Mouse (Mus musculus): ENCODE measurements around the gene Klhl3. TPM values are rescaled to one million over a fixed set of nuclear protein-coding genes. Genes with fewer than 3 reads are reported as not detected.

The Klhl3 gene
- polyA plus RNA-seq, 1 experiment, result 2.0 TPM

DNA sequence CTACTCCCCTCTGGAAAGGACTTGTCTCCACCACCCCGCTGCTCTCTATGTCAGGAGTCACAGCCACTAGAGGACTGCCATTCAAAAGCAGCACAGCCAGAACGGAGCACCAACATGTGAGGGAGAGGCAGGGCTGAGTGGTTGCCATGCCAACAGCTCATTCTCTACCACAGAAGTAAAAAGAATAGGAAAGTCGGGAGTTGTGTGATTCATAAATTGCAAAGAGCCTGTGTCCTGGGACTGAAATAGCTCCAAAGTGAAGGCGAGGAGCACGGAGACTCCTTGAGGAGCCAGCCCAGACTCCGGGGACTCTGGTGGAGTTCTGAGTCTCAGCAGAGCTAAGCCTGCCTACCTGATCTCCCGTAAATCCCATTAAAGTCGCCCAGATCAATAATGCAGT, 22.7 kb downstream of the Klhl3 start:
- WGBS, result 87% methylated on average over 8 of the region's 8 CpGs
- no peak for TF ChIP-seq CTCF (IDR thresholded peaks at IDR 0.05; ENCODE audit: borderline replicate concordance, control insufficient read depth, extremely low read depth, insufficient read depth, low read length, poor library complexity)

GRCm38 (mm10) chr13:58084396-58084795, 29.0 kb downstream of the Klhl3 start:
- no peak for DNase-seq
- no peaks in the 10 kb centered on the region for H3K36me3 ChIP-seq (ENCODE audit: control insufficient read depth, insufficient read depth, low read length)
- H3K4me3 ChIP-seq (ENCODE audit: control insufficient read depth, insufficient read depth, low read length), result no peak overlapping the region
- TF ChIP-seq POLR2A (IDR thresholded peaks at IDR 0.05; ENCODE audit: control insufficient read depth, extremely low read depth, insufficient read depth, low read length, poor library complexity) (no peak), CTCF (IDR thresholded peaks at IDR 0.05; ENCODE audit: borderline replicate concordance, control insufficient read depth, extremely low read depth, insufficient read depth, low read length, poor library complexity) (no peak)
- no peak overlapping the region for H3K27ac ChIP-seq (ENCODE audit: control insufficient read depth, insufficient read depth, low read length)
- no peaks in the 10 kb centered on the region for H3K27me3 ChIP-seq (ENCODE audit: control insufficient read depth, insufficient read depth, low read length)
- 96% methylated on average over 5 of the region's 5 CpGs for WGBS
- no peaks in the 10 kb centered on the region for H3K4me1 ChIP-seq (replicated peaks; ENCODE audit: control insufficient read depth, insufficient read depth, low read length)

More for the DNA sequence above, 22.7 kb downstream of the Klhl3 start:
- no peak overlapping the region for H3K4me3 ChIP-seq (ENCODE audit: control insufficient read depth, insufficient read depth, low read length)
- no peak overlapping the region for H3K27ac ChIP-seq (ENCODE audit: control insufficient read depth, insufficient read depth, low read length)
- no peak for DNase-seq
- no peaks in the 10 kb centered on the region for H3K27me3 ChIP-seq (ENCODE audit: control insufficient read depth, insufficient read depth, low read length)
- no peaks in the 10 kb centered on the region for H3K4me1 ChIP-seq (replicated peaks; ENCODE audit: control insufficient read depth, insufficient read depth, low read length)
- H3K36me3 ChIP-seq (ENCODE audit: control insufficient read depth, insufficient read depth, low read length), result no peaks in the 10 kb centered on the region

DNA sequence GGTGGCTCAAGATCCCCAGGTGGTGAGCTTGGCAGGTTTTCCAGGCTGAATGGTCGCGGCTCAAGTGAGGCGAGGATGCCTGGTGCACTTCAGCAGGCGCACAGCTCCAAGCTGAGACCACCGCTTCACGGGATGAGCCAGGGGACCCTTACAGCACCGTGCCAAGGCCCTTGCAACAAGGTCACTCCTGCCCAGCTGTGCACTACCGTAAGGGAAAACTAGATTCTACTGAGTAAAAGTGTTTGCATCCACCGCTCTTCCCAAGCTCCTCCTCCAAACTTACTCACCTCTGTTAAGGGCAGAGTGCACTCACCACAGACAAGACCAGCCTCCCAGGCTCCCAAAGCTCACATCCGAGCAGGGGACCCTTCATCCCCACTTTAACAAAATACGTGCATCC, 29.9 kb downstream of the Klhl3 start:
- H3K36me3 ChIP-seq (ENCODE audit: control insufficient read depth, insufficient read depth, low read length), result no peaks in the 10 kb centered on the region
- no peak overlapping the region for H3K4me3 ChIP-seq (ENCODE audit: control insufficient read depth, insufficient read depth, low read length)
- TF ChIP-seq POLR2A (IDR thresholded peaks at IDR 0.05; ENCODE audit: control insufficient read depth, extremely low read depth, insufficient read depth, low read length, poor library complexity) (no peak), CTCF (IDR thresholded peaks at IDR 0.05; ENCODE audit: borderline replicate concordance, control insufficient read depth, extremely low read depth, insufficient read depth, low read length, poor library complexity) (no peak)
- H3K27me3 ChIP-seq (ENCODE audit: control insufficient read depth, insufficient read depth, low read length), result no peaks in the 10 kb centered on the region
- no peak for DNase-seq
- no peak overlapping the region for H3K27ac ChIP-seq (ENCODE audit: control insufficient read depth, insufficient read depth, low read length)
- 96% methylated on average over 11 of the region's 11 CpGs for WGBS
- no peaks in the 10 kb centered on the region for H3K4me1 ChIP-seq (replicated peaks; ENCODE audit: control insufficient read depth, insufficient read depth, low read length)

DNA sequence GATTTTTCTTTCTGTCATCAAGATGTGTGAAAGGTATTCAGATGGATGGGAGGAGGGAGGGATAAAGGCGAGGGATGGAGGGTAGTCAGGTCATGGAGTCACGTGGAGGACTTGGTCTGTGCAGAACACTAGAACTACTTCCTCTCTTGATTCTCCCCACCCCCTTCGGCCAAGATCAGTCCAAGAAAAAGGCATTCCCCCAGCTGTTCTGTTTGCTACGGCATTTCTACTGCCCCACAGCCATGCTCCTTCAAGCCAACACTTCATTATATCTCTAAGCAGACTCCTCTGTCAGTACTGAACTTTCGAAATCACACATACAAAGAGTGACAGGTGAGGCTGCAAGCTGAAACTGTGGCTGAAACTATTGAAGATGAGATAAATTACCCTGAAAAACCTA, 30.3 kb downstream of the Klhl3 start:
- Histone ChIP-seq H3K27me3 (ENCODE audit: control insufficient read depth, insufficient read depth, low read length) (no peaks in the 10 kb centered on the region), H3K36me3 (ENCODE audit: control insufficient read depth, insufficient read depth, low read length) (no peaks in the 10 kb centered on the region), H3K27ac (ENCODE audit: control insufficient read depth, insufficient read depth, low read length) (no peak overlapping the region), H3K4me3 (ENCODE audit: control insufficient read depth, insufficient read depth, low read length) (no peak overlapping the region), H3K4me1 (replicated peaks; ENCODE audit: control insufficient read depth, insufficient read depth, low read length) (no peaks in the 10 kb centered on the region)
- no peak for DNase-seq
- TF ChIP-seq POLR2A (IDR thresholded peaks at IDR 0.05; ENCODE audit: control insufficient read depth, extremely low read depth, insufficient read depth, low read length, poor library complexity) (no peak), CTCF (IDR thresholded peaks at IDR 0.05; ENCODE audit: borderline replicate concordance, control insufficient read depth, extremely low read depth, insufficient read depth, low read length, poor library complexity) (no peak)
- 63% methylated on average over 5 of the region's 5 CpGs for WGBS

DNA sequence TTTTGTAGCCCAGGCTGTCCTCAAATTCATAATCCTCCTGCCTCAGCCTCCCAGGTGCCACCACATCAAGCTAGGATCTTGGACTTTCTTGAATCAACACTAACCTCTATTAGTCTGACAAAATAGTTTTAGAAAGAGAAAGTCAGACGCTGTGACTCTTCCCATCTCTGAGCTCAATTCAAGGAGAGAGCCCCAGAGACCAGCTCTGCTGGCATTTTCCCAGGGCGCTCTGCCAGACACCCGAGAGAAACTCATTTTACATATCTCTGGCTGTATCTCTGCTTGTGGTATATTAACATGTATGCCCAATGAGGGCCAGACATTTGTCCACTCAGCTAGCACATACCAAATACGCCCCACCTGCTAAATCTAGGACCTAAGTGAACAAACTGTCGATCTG, 35.0 kb downstream of the Klhl3 start:
- 90% methylated on average over 5 of the region's 5 CpGs for WGBS
- Histone ChIP-seq H3K4me1 (replicated peaks; ENCODE audit: control insufficient read depth, insufficient read depth, low read length) (no peaks in the 10 kb centered on the region), H3K27ac (ENCODE audit: control insufficient read depth, insufficient read depth, low read length) (no peak overlapping the region), H3K27me3 (ENCODE audit: control insufficient read depth, insufficient read depth, low read length) (no peaks in the 10 kb centered on the region), H3K4me3 (ENCODE audit: control insufficient read depth, insufficient read depth, low read length) (no peak overlapping the region), H3K36me3 (ENCODE audit: control insufficient read depth, insufficient read depth, low read length) (no peaks in the 10 kb centered on the region)
- TF ChIP-seq CTCF (IDR thresholded peaks at IDR 0.05; ENCODE audit: borderline replicate concordance, control insufficient read depth, extremely low read depth, insufficient read depth, low read length, poor library complexity) (no peak), POLR2A (IDR thresholded peaks at IDR 0.05; ENCODE audit: control insufficient read depth, extremely low read depth, insufficient read depth, low read length, poor library complexity) (no peak)
- no peak for DNase-seq

- Histone ChIP-seq H3K27me3 (ENCODE audit: control insufficient read depth, insufficient read depth, low read length) (no peaks in the 10 kb centered on the region), H3K36me3 (ENCODE audit: control insufficient read depth, insufficient read depth, low read length) (no peaks in the 10 kb centered on the region), H3K27ac (ENCODE audit: control insufficient read depth, insufficient read depth, low read length) (no peak overlapping the region), H3K4me1 (replicated peaks; ENCODE audit: control insufficient read depth, insufficient read depth, low read length) (no peaks in the 10 kb centered on the region), H3K4me3 (ENCODE audit: control insufficient read depth, insufficient read depth, low read length) (no peak overlapping the region)
- no peak for DNase-seq
- no peak for TF ChIP-seq CTCF (IDR thresholded peaks at IDR 0.05; ENCODE audit: borderline replicate concordance, control insufficient read depth, extremely low read depth, insufficient read depth, low read length, poor library complexity)
- WGBS, result 87% methylated on average over 9 of the region's 9 CpGs
Observed at GRCm38 (mm10) chr13:58074881-58075280, 38.5 kb downstream of the Klhl3 start.

DNA sequence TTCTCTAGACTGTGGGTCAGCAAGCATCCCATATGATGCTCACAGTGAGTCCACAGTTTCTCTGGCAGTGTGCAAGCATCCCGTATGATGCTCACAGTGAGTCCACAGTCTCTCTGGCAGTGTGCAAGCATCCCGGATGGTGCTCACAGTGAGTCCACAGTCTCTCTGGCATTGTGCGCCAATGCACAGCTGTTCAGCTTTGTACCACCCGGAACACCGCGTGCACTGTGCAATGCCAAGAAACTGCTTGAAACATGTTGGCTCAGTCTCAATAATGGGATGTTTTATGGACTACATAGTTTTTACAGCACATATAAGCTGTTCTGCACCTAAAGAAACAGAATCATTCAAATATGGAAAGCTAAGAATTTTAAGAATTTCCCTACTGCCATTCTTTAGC, 38.9 kb downstream of the Klhl3 start:
- Histone ChIP-seq H3K27ac (ENCODE audit: control insufficient read depth, insufficient read depth, low read length) (no peak overlapping the region), H3K4me1 (replicated peaks; ENCODE audit: control insufficient read depth, insufficient read depth, low read length) (no peaks in the 10 kb centered on the region), H3K4me3 (ENCODE audit: control insufficient read depth, insufficient read depth, low read length) (no peak overlapping the region), H3K27me3 (ENCODE audit: control insufficient read depth, insufficient read depth, low read length) (no peaks in the 10 kb centered on the region), H3K36me3 (ENCODE audit: control insufficient read depth, insufficient read depth, low read length) (no peaks in the 10 kb centered on the region)
- 94% methylated on average over 6 of the region's 6 CpGs for WGBS
- no peak for DNase-seq
- no peak for TF ChIP-seq CTCF (IDR thresholded peaks at IDR 0.05; ENCODE audit: borderline replicate concordance, control insufficient read depth, extremely low read depth, insufficient read depth, low read length, poor library complexity)
